Mouse (Mus musculus): ENCODE measurements at regions not wholly inside any gene's neighbourhood (a gene's known extent, or its start where the extent isn't known, plus 50 kb on each side); places are given as distances from the start of the nearest gene placed in this dataset.
A peak's percentile ranks its signal among the peaks of the same experiment; 100 is the strongest.

DNA sequence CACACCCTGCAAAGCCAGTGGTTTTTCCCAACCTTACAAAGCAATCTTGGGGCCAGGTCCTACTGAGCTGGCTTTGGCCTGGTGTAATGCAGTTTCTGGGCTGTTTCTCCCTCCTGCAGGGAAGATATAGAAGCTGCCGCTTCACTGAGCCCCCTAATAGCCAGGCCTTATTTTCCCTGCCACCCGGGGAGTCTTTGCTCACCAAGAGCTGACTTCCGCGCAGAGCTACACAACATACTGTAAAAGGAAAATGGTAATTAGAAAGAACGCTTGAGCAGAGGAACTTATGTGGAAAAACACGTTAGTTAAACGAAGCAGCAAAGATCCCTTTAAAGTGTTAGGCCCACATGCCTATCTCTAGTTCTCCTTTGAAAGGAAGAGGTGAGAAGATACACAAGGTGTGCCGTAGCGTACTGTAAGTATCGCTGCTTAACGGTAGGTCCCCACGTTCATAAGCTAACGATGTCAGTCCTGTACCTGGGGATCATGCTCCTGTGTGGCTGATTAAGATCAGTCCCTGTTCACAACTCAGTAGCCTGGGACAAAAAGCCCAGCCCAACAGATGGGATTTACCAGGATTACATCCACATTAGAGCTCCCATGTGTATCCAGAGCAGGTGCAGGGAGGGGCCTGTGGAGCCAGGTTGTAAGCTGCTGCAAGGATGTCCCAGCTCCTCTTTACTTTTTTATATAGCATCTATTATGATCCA lies 307.5 kb upstream of the Chd6 start:
- DNase-seq (ENCODE audit: low spot score) = no peak
- WGBS = 32% methylated on average over 13 of the region's 13 CpGs

DNA sequence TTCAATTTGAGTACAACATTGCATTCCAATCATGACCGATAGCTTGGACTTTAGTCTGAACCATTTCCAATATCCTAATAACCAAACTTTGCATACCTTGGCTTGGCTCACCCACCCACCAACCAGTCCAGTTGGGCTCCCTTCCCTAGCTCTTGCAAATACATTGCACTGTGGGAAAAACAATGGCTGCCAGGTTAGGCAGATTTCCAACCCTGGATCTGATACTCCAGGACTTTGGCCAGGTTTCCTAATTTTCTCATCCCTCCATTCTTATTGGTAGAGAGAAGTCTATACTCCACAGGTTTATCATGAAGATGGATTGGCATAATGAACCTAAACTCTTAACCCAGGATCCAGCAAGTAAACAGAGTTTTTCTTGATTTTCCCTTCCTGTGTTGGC lies 299.4 kb upstream of the Chd6 start:
- Histone ChIP-seq H3K4me1 (replicated peaks; ENCODE audit: control insufficient read depth, insufficient read depth, low read length) (no peaks in the 10 kb centered on the region), H3K36me3 (ENCODE audit: control insufficient read depth, insufficient read depth, low read length) (no peaks in the 10 kb centered on the region), H3K27me3 (ENCODE audit: control insufficient read depth, insufficient read depth, low read length) (no peaks in the 10 kb centered on the region), H3K4me3 (ENCODE audit: low read depth, low read length) (no peak overlapping the region), H3K9me3 (ENCODE audit: control insufficient read depth, low read length) (no peaks in the 10 kb centered on the region), H3K4me2 (ENCODE audit: low read depth, low read length, severe bottlenecking) (no peak overlapping the region), H3K9ac (ENCODE audit: low read length) (no peak overlapping the region), H3K27ac (ENCODE audit: low read depth, low read length) (no peak overlapping the region)
- DNase-seq (ENCODE audit: low spot score) (no peak), ATAC-seq (replicated peaks; ENCODE audit: low FRiP score) (no peak)
- WGBS = 98% methylated on average over 1 of the region's 1 CpGs

More for the DNA sequence above, 307.5 kb upstream of the Chd6 start:
- no peak overlapping the region for H3K4me2 ChIP-seq (ENCODE audit: low read depth, low read length, severe bottlenecking)
- no peaks in the 10 kb centered on the region for H3K27me3 ChIP-seq (ENCODE audit: control insufficient read depth, insufficient read depth, low read length)
- peak; percentile 51; the same call in 1 of the 2 replicates for ATAC-seq (replicated peaks; ENCODE audit: low FRiP score)
- H3K4me3 ChIP-seq (ENCODE audit: low read depth, low read length) = no peak overlapping the region
- no peak overlapping the region for H3K27ac ChIP-seq (ENCODE audit: low read depth, low read length)
- H3K36me3 ChIP-seq (ENCODE audit: control insufficient read depth, insufficient read depth, low read length) = no peaks in the 10 kb centered on the region
- no peaks in the 10 kb centered on the region for H3K4me1 ChIP-seq (replicated peaks; ENCODE audit: control insufficient read depth, insufficient read depth, low read length)
- no peak overlapping the region for H3K9ac ChIP-seq (ENCODE audit: low read length)
- H3K9me3 ChIP-seq (ENCODE audit: control insufficient read depth, low read length) = no peaks in the 10 kb centered on the region

DNA sequence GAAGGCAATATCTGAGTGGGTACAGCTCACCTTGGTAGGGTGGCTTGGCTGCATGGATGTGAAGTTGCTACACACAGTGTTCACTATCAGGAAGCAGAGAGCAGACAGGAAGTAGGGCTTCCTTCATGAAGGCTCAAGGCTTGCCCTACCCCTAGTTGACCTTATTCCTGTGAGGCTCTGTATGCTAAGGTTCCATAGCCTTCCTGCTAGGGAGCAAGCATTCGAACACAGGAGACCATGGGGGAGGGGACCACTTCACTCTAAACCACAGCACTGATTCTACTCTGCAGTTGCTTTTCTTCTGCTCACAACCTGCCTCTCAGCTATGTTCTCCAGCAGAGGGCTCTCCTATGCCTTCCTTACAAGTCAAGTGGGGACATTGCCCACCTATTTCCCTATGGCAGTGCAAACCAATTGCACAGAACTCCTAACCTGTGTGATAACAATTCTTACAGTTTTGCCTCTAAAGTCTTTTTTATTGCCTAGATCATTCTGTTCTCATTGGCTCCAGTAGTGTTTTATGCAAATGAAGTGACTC lies 297.0 kb upstream of the Chd6 start:
- Histone ChIP-seq H3K4me1 (replicated peaks; ENCODE audit: control insufficient read depth, insufficient read depth, low read length) (no peaks in the 10 kb centered on the region), H3K9ac (ENCODE audit: low read length) (no peak overlapping the region), H3K27me3 (ENCODE audit: control insufficient read depth, insufficient read depth, low read length) (no peaks in the 10 kb centered on the region), H3K27ac (ENCODE audit: low read depth, low read length) (no peak overlapping the region), H3K4me3 (ENCODE audit: low read depth, low read length) (no peak overlapping the region), H3K9me3 (ENCODE audit: control insufficient read depth, low read length) (no peaks in the 10 kb centered on the region), H3K36me3 (ENCODE audit: control insufficient read depth, insufficient read depth, low read length) (no peaks in the 10 kb centered on the region), H3K4me2 (ENCODE audit: low read depth, low read length, severe bottlenecking) (no peak overlapping the region)
- DNase-seq (ENCODE audit: low spot score) (no peak), ATAC-seq (replicated peaks; ENCODE audit: low FRiP score) (no peak)
- WGBS = 36% methylated on average over 1 of the region's 1 CpGs

DNA sequence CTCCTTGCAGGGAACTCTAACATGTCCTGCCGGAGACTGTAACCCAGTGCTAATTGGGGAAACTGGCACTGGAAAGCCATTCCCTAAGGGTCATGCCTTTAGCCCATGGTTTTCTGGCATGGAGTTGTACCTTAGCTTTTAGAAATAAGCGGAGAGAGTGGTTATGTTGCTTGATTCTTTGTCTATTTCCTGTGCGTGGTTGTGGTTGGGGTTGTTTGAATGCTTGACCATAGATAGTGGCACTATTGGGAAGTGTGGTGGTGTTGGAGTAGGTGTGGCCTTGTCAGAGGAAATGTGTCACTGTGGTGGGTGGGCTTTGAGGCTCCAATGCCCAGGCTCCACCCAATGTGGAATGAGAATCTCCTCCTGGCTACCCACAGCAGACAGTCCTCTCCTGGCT lies 289.2 kb upstream of the Chd6 start:
- H3K36me3 ChIP-seq (ENCODE audit: control insufficient read depth, insufficient read depth, low read length) = no peaks in the 10 kb centered on the region
- ATAC-seq (replicated peaks; ENCODE audit: low FRiP score) = no peak
- WGBS = 88% methylated on average over 3 of the region's 3 CpGs
- no peak overlapping the region for H3K9ac ChIP-seq (ENCODE audit: low read length)
- no peak for DNase-seq (ENCODE audit: low spot score)
- no peak overlapping the region for H3K27ac ChIP-seq (ENCODE audit: low read depth, low read length)
- no peaks in the 10 kb centered on the region for H3K27me3 ChIP-seq (ENCODE audit: control insufficient read depth, insufficient read depth, low read length)
- no peak overlapping the region for H3K4me2 ChIP-seq (ENCODE audit: low read depth, low read length, severe bottlenecking)
- no peaks in the 10 kb centered on the region for H3K4me1 ChIP-seq (replicated peaks; ENCODE audit: control insufficient read depth, insufficient read depth, low read length)
- no peak overlapping the region for H3K4me3 ChIP-seq (ENCODE audit: low read depth, low read length)
- H3K9me3 ChIP-seq (ENCODE audit: control insufficient read depth, low read length) = no peaks in the 10 kb centered on the region

DNA sequence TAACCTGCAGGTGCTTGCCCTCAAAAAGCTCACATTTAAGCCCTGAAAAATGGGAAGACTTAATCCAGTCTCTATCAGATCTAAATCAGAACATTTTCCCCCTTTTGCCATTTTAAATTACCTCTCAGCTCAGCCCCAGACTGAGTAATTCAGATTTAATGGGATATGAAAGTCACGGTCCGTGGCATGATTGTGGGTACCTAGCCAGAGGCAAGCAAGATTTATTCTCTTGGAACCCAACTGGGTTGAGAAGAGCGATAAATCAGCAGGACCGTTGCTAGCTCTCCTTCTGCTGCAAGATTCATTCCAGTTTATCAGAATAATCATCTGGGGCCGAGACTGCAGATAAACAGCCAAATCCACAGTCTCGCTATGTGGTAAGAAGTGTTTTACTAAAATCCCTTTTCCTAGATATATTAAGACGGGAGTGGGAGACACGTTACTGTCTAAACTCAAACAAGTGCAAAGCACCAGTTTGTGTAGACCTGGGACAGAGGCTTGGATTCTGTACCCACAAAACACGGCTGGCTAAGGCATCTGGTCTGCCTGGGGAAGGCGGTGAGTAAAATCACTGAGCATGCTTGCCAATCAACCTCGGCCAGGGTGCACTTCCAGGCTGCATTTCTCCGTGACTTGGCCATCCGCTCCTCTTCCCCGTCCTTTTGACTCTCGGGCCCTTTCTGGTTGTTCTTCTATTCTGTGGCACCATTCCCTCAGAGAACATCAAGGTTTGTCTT lies 282.2 kb upstream of the Chd6 start:
- Histone ChIP-seq H3K4me3 (ENCODE audit: low read depth, low read length) (no peak overlapping the region), H3K36me3 (ENCODE audit: control insufficient read depth, insufficient read depth, low read length) (no peaks in the 10 kb centered on the region), H3K4me1 (replicated peaks; ENCODE audit: control insufficient read depth, insufficient read depth, low read length) (no peaks in the 10 kb centered on the region), H3K9ac (ENCODE audit: low read length) (no peak overlapping the region), H3K27ac (ENCODE audit: low read depth, low read length) (no peak overlapping the region), H3K9me3 (ENCODE audit: control insufficient read depth, low read length) (no peaks in the 10 kb centered on the region), H3K27me3 (ENCODE audit: control insufficient read depth, insufficient read depth, low read length) (no peaks in the 10 kb centered on the region), H3K4me2 (ENCODE audit: low read depth, low read length, severe bottlenecking) (no peak overlapping the region)
- 79% methylated on average over 15 of the region's 15 CpGs for WGBS
- DNase-seq (ENCODE audit: low spot score) = no peak
- no peak for ATAC-seq (replicated peaks; ENCODE audit: low FRiP score)

DNA sequence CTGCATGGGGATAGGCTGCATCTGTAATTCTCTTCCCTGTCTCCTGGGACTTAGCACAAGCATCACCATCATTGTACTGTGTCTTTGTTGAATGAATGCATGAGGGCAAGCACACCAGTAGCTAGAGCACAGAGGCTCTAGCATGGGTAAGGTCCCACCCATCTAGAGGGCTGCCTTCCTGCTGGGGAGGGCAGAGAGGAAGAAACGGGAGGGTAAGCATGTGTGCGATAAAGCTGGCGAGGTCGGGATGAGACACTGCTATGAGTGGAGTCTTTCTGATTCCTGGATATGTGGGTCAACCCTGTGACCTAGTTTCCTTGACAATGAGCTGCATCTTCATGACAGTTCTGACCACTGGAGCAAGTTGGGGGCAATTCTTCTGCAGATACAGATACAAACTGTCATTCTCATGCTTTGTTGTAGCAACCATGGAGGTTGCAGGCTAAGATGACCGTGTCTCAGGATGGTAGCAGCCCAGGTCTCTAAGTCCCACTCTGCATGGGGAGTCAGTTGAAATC lies 280.5 kb upstream of the Chd6 start:
- Histone ChIP-seq H3K27ac (ENCODE audit: low read depth, low read length) (no peak overlapping the region), H3K9ac (ENCODE audit: low read length) (no peak overlapping the region), H3K4me2 (ENCODE audit: low read depth, low read length, severe bottlenecking) (no peak overlapping the region), H3K9me3 (ENCODE audit: control insufficient read depth, low read length) (no peaks in the 10 kb centered on the region), H3K4me1 (replicated peaks; ENCODE audit: control insufficient read depth, insufficient read depth, low read length) (no peaks in the 10 kb centered on the region), H3K4me3 (ENCODE audit: low read depth, low read length) (no peak overlapping the region), H3K27me3 (ENCODE audit: control insufficient read depth, insufficient read depth, low read length) (no peaks in the 10 kb centered on the region), H3K36me3 (ENCODE audit: control insufficient read depth, insufficient read depth, low read length) (no peaks in the 10 kb centered on the region)
- no peak for DNase-seq (ENCODE audit: low spot score)
- WGBS = 89% methylated on average over 5 of the region's 5 CpGs
- no peak for ATAC-seq (replicated peaks; ENCODE audit: low FRiP score)

DNA sequence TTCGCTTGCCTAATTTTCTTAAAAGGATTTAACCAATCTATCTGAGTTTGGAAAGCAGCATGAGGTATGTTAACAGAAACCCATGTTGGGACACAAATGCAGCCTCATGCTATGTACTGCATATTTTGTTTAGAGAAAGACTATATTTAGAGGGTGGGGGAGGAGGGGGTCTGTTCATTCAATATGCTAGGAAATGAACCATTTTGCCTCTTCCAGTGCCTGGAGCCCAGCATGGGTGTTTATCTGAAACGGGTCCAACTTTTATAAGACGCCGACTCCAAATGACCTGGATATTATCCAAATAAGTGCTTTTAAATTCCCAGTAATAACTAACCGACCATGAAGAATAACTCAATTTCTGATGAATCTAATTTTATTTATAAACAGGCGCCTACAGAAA lies 278.2 kb upstream of the Chd6 start:
- 88% methylated on average over 6 of the region's 6 CpGs for WGBS
- no peaks in the 10 kb centered on the region for H3K9me3 ChIP-seq (ENCODE audit: control insufficient read depth, low read length)
- no peak for ATAC-seq (replicated peaks; ENCODE audit: low FRiP score)
- no peak overlapping the region for H3K4me2 ChIP-seq (ENCODE audit: low read depth, low read length, severe bottlenecking)
- no peak overlapping the region for H3K27ac ChIP-seq (ENCODE audit: low read depth, low read length)
- no peak overlapping the region for H3K4me3 ChIP-seq (ENCODE audit: low read depth, low read length)
- no peak for DNase-seq (ENCODE audit: low spot score)
- H3K27me3 ChIP-seq (ENCODE audit: control insufficient read depth, insufficient read depth, low read length) = no peaks in the 10 kb centered on the region
- no peak overlapping the region for H3K9ac ChIP-seq (ENCODE audit: low read length)
- H3K4me1 ChIP-seq (replicated peaks; ENCODE audit: control insufficient read depth, insufficient read depth, low read length) = no peaks in the 10 kb centered on the region
- no peaks in the 10 kb centered on the region for H3K36me3 ChIP-seq (ENCODE audit: control insufficient read depth, insufficient read depth, low read length)

DNA sequence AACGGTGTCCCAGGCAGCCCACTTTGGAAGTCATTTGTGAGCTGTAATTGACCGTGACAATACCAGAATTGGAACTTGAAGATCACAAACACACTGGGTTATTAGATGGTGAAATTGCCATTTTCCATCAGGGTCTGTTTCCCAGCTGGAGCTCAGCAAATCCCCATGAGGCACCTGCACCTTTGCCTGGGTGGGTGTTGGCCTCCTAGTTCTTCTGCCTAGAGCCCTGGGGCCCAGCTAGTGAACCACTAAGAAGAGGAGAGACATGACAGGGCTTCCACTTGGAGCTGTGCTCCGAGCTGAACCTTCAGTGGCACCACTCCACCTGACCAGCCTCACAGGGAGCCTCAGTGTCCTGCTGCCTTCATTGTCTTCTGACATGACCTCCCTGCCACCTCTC lies 273.5 kb upstream of the Chd6 start:
- Histone ChIP-seq H3K27me3 (ENCODE audit: control insufficient read depth, insufficient read depth, low read length) (no peaks in the 10 kb centered on the region), H3K4me1 (replicated peaks; ENCODE audit: control insufficient read depth, insufficient read depth, low read length) (no peaks in the 10 kb centered on the region), H3K9ac (ENCODE audit: low read length) (no peak overlapping the region), H3K36me3 (ENCODE audit: control insufficient read depth, insufficient read depth, low read length) (no peaks in the 10 kb centered on the region), H3K9me3 (ENCODE audit: control insufficient read depth, low read length) (no peaks in the 10 kb centered on the region), H3K27ac (ENCODE audit: low read depth, low read length) (no peak overlapping the region), H3K4me2 (ENCODE audit: low read depth, low read length, severe bottlenecking) (no peak overlapping the region), H3K4me3 (ENCODE audit: low read depth, low read length) (no peak overlapping the region)
- DNase-seq (ENCODE audit: low spot score) (no peak), ATAC-seq (replicated peaks; ENCODE audit: low FRiP score) (no peak)
- WGBS = 74% methylated on average over 3 of the region's 3 CpGs

Measured in forebrain, embryonic 11.5 days (tissue).